Mouse (Mus musculus) intestine, embryonic 14.5 days (tissue): Measurements from ENCODE around the gene Asic2. TPM values are rescaled to one million over a fixed set of nuclear protein-coding genes. Genes with fewer than 3 reads are reported as not detected.

Experiments used
- ATAC-seq: fragments of 200-750 bp; cut with Nextera tagmentation; replicated peaks from 2 replicates; pipeline ENCODE4 v1.8.0; 2017; ENCODE audit warnings: low read depth, moderate number of reproducible peaks, moderate TSS enrichment, moderate library complexity; ENCODE audit not compliant: low FRiP score, low TSS enrichment
- DNase-seq: peaks from one replicate; pipeline ENCODE4 v3.0.0-alpha.2; 2018; ENCODE audit warnings: low spot score
- H3K27ac ChIP-seq: fragments of 300-500 bp; sonication (generic); 2 replicates; pipeline ENCODE4 v1.5.1; 2014; ENCODE audit warnings: low read depth, mild to moderate bottlenecking, control low read depth
- H3K27me3 ChIP-seq: fragments of 300-500 bp; sonication (generic); replicated peaks from 2 replicates; pipeline ENCODE4 v1.6.1; 2014; ENCODE audit warnings: low read length, control low read depth; ENCODE audit not compliant: control insufficient read depth, insufficient read depth
- H3K36me3 ChIP-seq: fragments of 300-500 bp; sonication (generic); 2 replicates; pipeline ENCODE4 v1.6.1; 2014; ENCODE audit warnings: low read length, control low read depth; ENCODE audit not compliant: control insufficient read depth, insufficient read depth
- H3K4me1 ChIP-seq: fragments of 300-500 bp; sonication (generic); replicated peaks from 2 replicates; pipeline ENCODE4 v1.6.1; 2014; ENCODE audit warnings: low read length, control low read depth, mixed read lengths; ENCODE audit not compliant: control insufficient read depth, insufficient read depth
- H3K4me2 ChIP-seq: fragments of 300-500 bp; sonication (generic); 2 replicates; pipeline ENCODE4 v1.6.1; 2014; ENCODE audit warnings: low read length
- H3K4me3 ChIP-seq: fragments of 300-500 bp; sonication (generic); 2 replicates; pipeline ENCODE4 v1.5.1; 2014; ENCODE audit warnings: low read depth, low read length, control low read depth, mixed read lengths
- H3K9ac ChIP-seq: fragments of 300-500 bp; sonication (generic); 2 replicates; pipeline ENCODE4 v1.6.1; 2014; ENCODE audit warnings: mild to moderate bottlenecking, low read length
- H3K9me3 ChIP-seq: fragments of 300-500 bp; sonication (generic); 2 replicates; pipeline ENCODE4 v1.6.1; 2016; ENCODE audit warnings: low read length, control low read depth; ENCODE audit not compliant: control insufficient read depth
- WGBS: fragments of 180-500 bp; shearing (Covaris S2); extraction: QIAGEN DNeasy Blood & Tissue Kit; methylation state at CpG from one replicate; pipeline ENCODE4 v1.1.7; 2014; 5-methylcytosine and 5-hydroxymethylcytosine counted together
- polyA plus RNA-seq: library from polyadenylated mRNA; unstranded; fragments of >200 nt; fragmentation: Nextera tagmentation; extraction: Ambion mirVana; gene quantifications from 2 replicates; pipeline ENCODE4 v1.2.1, GENCODE M21; 2014

The Asic2 gene
- polyA plus RNA-seq, 1 experiment from 2014 or later: 0.22 TPM

GRCm38 (mm10) chr11:81492351-81492750, 475.9 kb downstream of the Asic2 start:
- WGBS: 50% methylated on average over 5 of the region's 5 CpGs
- no peaks in the 10 kb centered on the region for H3K27me3 ChIP-seq
- no peak for ATAC-seq

GRCm38 (mm10) chr11:81489144-81489735, 479.0 kb downstream of the Asic2 start:
- Histone ChIP-seq H3K9me3 (no peaks in the 10 kb centered on the region), H3K36me3 (no peaks in the 10 kb centered on the region), H3K9ac (no peak overlapping the region), H3K27ac (no peak overlapping the region), H3K4me3 (no peak overlapping the region), H3K4me2 (no peak overlapping the region), H3K4me1 (no peaks in the 10 kb centered on the region), H3K27me3 (no peaks in the 10 kb centered on the region)
- WGBS: 72% methylated on average over 1 of the region's 1 CpGs
- ATAC-seq (no peak), DNase-seq (no peak)

More at GRCm38 (mm10) chr11:81492351-81492750, 475.9 kb downstream of the Asic2 start:
- H3K36me3 ChIP-seq: no peaks in the 10 kb centered on the region
- H3K9me3 ChIP-seq: no peaks in the 10 kb centered on the region
- no peak overlapping the region for H3K4me2 ChIP-seq
- no peak overlapping the region for H3K9ac ChIP-seq
- no peak overlapping the region for H3K4me3 ChIP-seq
- H3K27ac ChIP-seq: no peak overlapping the region
- DNase-seq: no peak
- no peaks in the 10 kb centered on the region for H3K4me1 ChIP-seq

- Histone ChIP-seq H3K4me3 (no peak overlapping the region), H3K9ac (no peak overlapping the region), H3K9me3 (no peaks in the 10 kb centered on the region), H3K36me3 (no peaks in the 10 kb centered on the region), H3K27me3 (no peaks in the 10 kb centered on the region), H3K4me1 (no peaks in the 10 kb centered on the region), H3K4me2 (no peak overlapping the region), H3K27ac (no peak overlapping the region)
- DNase-seq (no peak), ATAC-seq (no peak)
- WGBS: 84% methylated on average over 5 of the region's 5 CpGs
Measured at GRCm38 (mm10) chr11:81488681-81489080, 479.6 kb downstream of the Asic2 start.

GRCm38 (mm10) chr11:81486265-81486940, 481.9 kb downstream of the Asic2 start:
- no peak for ATAC-seq
- no peak overlapping the region for H3K27ac ChIP-seq
- H3K4me1 ChIP-seq: no peaks in the 10 kb centered on the region
- no peaks in the 10 kb centered on the region for H3K36me3 ChIP-seq
- H3K9me3 ChIP-seq: no peaks in the 10 kb centered on the region
- peak; percentile 73 for DNase-seq
- no peak overlapping the region for H3K4me3 ChIP-seq
- WGBS: 11% methylated on average over 6 of the region's 6 CpGs
- H3K9ac ChIP-seq: no peak overlapping the region
- H3K27me3 ChIP-seq: no peaks in the 10 kb centered on the region
- H3K4me2 ChIP-seq: no peak overlapping the region

GRCm38 (mm10) chr11:81481198-81481597, 487.1 kb downstream of the Asic2 start:
- H3K27me3 ChIP-seq: no peaks in the 10 kb centered on the region
- H3K9ac ChIP-seq: no peak overlapping the region
- no peaks in the 10 kb centered on the region for H3K9me3 ChIP-seq
- DNase-seq (no peak), ATAC-seq (no peak)
- no peak overlapping the region for H3K4me3 ChIP-seq
- H3K4me1 ChIP-seq: no peaks in the 10 kb centered on the region
- H3K4me2 ChIP-seq: no peak overlapping the region
- no peak overlapping the region for H3K27ac ChIP-seq
- H3K36me3 ChIP-seq: no peaks in the 10 kb centered on the region
- WGBS: 46% methylated on average over 3 of the region's 3 CpGs

- no peaks in the 10 kb centered on the region for H3K4me1 ChIP-seq
- DNase-seq: no peak
- H3K9me3 ChIP-seq: no peaks in the 10 kb centered on the region
- H3K27ac ChIP-seq: no peak overlapping the region
- no peaks in the 10 kb centered on the region for H3K27me3 ChIP-seq
- H3K36me3 ChIP-seq: no peaks in the 10 kb centered on the region
- H3K4me3 ChIP-seq: no peak overlapping the region
- no peak overlapping the region for H3K9ac ChIP-seq
- no peak overlapping the region for H3K4me2 ChIP-seq
- no peak for ATAC-seq
Measured at GRCm38 (mm10) chr11:81476231-81476630, 492.0 kb downstream of the Asic2 start.

- H3K9me3 ChIP-seq: no peaks in the 10 kb centered on the region
- H3K4me1 ChIP-seq: no peaks in the 10 kb centered on the region
- 76% methylated on average over 2 of the region's 2 CpGs for WGBS
- H3K4me3 ChIP-seq: no peak overlapping the region
- H3K36me3 ChIP-seq: no peaks in the 10 kb centered on the region
- no peaks in the 10 kb centered on the region for H3K27me3 ChIP-seq
- ATAC-seq (no peak), DNase-seq (no peak)
- H3K4me2 ChIP-seq: no peak overlapping the region
- no peak overlapping the region for H3K27ac ChIP-seq
- H3K9ac ChIP-seq: no peak overlapping the region
Measured at GRCm38 (mm10) chr11:81474121-81474520, 494.1 kb downstream of the Asic2 start.

- Histone ChIP-seq H3K9ac (no peak overlapping the region), H3K36me3 (no peaks in the 10 kb centered on the region), H3K27ac (no peak overlapping the region), H3K4me3 (no peak overlapping the region), H3K9me3 (no peaks in the 10 kb centered on the region), H3K4me2 (no peak overlapping the region), H3K4me1 (no peaks in the 10 kb centered on the region), H3K27me3 (no peaks in the 10 kb centered on the region)
- no peak for ATAC-seq
- no peak for DNase-seq
- WGBS: 11% methylated on average over 5 of the region's 5 CpGs
Measured at GRCm38 (mm10) chr11:81462199-81462598, 506.1 kb downstream of the Asic2 start.

GRCm38 (mm10) chr11:81461748-81462147, 506.5 kb downstream of the Asic2 start:
- Histone ChIP-seq H3K9me3 (no peaks in the 10 kb centered on the region), H3K9ac (no peak overlapping the region), H3K36me3 (no peaks in the 10 kb centered on the region), H3K27ac (no peak overlapping the region), H3K4me1 (no peaks in the 10 kb centered on the region), H3K4me2 (no peak overlapping the region), H3K27me3 (no peaks in the 10 kb centered on the region), H3K4me3 (no peak overlapping the region)
- DNase-seq (no peak), ATAC-seq (no peak)
- 46% methylated on average over 4 of the region's 4 CpGs for WGBS
